Mouse (Mus musculus): ENCODE results near the gene Cyb5r3. TPM values are rescaled to one million over a fixed set of nuclear protein-coding genes. Genes with fewer than 3 reads are reported as not detected.

Cyb5r3 gene
- polyA plus RNA-seq (2012; rRNA removed) = 62.2 and 64.4 TPM in 2 replicates

DNA sequence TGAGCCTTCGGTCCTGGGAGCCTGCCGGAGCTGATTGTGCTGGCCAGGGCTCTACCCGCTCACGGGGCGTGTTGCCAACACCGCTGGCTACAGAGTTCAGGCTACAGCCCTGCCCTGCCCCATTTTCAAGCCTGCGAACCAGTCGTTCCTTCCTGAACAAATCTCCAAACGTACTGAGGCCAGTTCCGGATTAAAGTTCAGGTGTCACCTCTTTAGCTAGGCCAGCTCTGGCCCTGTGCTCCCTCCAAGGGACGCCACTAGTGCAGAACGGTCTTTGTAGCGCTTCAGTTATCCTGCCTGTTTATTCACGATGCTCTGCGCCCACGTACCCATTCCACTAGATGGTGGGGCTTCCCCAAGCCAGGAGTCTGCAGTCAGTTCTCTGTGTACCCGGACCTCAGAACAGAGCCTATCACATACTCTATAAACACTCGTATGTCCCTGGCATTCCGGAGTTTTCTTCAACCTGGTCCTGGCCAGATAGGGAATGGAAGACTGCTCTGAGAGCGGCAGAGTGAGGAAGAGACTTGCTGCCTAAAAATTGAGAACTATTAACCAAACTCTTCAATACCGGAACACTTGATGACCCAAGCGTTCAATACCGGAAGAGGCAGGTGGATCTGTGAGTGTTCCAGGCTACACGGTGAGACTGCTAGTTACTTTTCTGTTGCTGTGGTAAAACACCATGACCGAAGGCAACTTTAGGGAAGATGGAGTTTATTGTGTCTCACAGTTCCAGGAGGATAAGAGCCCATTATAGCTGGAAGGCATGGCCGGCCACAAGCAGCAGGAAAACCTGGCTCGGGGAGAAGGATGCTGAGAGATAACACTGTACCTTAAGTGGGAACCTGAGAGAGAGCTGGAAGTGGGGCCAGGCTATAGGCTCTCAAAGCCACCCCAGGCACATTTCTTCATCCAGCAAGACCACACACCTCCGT is at the start of gene Cyb5r3:
Cyb5r3 (minus strand) TSS at position 101 of the 938 bp plus-strand sequence.
- DNase-seq (ENCODE audit: extremely low spot score in 1 of 2, low spot score in 1 of 2) = no peak

DNA sequence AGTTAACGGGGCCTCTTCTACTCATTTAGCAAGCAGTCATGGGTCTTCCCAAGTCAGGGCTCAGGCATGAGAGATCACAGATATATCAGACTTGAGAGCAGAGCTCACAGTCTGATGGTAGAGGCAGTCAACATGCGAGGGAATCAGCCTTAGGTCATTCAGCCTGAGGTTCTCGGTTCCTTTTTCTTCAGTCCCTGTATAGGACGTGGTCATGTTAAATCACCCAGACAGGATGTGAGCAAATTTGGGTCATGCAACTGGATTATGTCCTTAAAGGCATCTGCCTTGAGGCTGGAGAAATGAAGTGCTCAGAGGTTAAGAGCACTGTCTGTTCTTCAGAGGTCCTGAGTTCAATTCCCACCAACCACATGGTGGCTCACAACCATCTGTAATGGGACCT is 49.3 kb upstream of the Cyb5r3 start:
- no peak for DNase-seq (ENCODE audit: extremely low spot score in 1 of 2, low spot score in 1 of 2)

GRCm38 (mm10) chr15:83220368-83221013 is 48.1 kb upstream of the Cyb5r3 start:
- no peak for DNase-seq (ENCODE audit: extremely low spot score in 1 of 2, low spot score in 1 of 2)

DNA sequence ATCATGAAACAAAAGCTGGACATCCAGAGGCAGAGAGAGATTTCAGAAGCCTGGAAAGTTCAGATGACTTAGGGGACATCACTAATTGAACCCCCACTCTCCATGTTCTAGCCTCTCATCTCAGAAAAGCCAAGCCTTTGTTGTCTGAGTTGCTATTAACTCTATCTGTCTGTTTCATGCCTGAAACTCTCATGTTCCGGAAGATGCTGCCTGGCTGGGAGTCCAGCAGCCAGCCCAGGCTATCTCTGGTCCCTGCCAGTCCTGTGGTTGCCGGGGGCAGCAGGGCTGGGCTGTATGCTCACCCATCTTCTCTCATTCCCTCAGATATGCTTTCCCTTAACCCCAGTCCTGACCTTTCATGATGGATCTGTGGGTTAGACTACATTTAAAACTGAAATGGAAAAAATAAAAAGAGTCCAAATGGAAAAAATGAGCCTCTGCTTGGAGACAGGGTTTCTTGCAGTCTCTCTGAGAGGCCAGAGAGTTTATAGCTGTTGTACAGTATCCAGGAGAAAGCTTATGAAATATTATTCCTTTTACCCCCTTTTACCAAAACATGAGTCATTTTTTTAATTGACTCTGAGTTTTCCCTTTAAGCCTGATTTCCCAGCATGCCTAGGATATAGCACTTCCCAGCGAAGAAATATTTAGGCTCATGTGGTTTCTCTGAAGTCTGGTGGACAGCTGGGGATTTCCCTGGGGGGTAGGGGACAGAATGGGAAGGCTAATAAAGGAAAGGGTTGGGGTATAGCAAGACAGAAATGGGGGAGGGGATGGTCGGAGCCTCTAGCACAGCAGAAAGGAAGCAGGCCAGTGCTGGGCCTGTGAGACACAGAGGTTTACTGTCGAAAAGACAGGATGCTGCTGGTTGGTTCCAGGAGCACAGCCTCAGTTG is 43.2 kb upstream of the Cyb5r3 start:
- no peak for DNase-seq (ENCODE audit: extremely low spot score in 1 of 2, low spot score in 1 of 2)

GRCm38 (mm10) chr15:83210229-83210628 is 37.8 kb upstream of the Cyb5r3 start:
- DNase-seq (ENCODE audit: extremely low spot score in 1 of 2, low spot score in 1 of 2) = peak in 1 of 2 experiments; percentile 71

GRCm38 (mm10) chr15:83209719-83210118 is 37.3 kb upstream of the Cyb5r3 start:
- no peak for DNase-seq (ENCODE audit: extremely low spot score in 1 of 2, low spot score in 1 of 2)

DNA sequence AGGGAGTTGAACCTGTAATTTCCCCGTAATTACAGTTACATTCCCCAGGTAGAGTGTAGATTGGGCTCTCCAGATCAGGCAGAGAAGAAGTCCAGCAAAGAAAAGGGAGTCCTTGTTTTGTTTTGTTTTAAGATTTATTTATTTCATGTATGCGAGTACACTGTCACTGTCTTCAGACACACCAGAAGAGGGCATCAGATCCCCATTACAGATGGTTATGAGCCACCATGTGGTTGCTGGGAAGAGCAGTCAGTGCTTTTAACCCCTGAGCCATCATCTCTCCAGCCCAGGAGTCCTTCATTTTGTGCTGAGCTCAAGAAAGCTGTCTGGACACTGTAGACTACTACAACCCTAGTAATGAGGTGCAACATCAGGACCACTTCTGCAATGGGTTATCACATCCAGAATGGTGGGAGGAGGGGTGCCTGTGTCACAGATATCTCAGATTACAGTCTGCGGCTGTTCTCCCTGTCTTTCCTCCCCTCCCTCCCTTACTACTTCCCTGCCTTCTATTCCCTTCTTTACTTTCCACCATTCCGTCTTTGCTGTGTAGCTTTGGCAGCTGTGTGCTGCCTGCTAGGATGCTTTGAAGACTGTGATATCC is 36.8 kb upstream of the Cyb5r3 start:
- no peak for DNase-seq (ENCODE audit: extremely low spot score in 1 of 2, low spot score in 1 of 2)

DNA sequence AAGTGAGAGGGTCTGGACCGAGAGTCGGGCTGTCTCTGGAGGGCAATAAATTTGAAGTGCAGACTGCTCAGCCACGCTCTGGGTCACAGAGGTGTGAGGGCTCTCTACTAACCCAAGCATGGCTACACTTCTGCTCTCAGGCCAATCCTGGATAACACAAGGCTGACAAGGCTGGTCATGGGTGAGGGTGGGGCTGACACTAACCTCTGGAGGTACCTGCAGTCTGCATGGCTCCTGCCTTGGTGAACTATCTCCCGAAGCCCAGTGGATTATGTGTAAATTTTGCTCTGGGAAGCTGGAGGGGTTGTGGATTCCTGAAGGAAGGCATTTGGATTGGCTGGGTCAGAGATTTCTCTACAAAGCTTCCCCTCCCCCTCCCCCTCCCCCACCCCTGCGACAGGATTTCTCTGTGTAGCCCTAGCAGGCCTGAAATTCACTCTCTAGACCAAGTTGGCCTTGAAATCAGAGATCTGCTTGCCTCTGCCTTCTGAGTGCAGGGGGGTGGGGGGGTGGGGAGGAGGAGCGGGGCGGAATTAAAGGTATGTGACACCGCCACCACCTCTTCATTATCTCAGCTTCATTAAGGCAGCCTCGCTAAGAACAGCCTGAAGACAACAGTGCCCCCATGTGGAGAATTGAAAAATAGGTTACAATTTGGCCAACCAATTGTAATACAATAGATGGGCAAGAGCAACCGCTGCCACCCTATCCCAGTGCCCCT is 32.5 kb upstream of the Cyb5r3 start:
- DNase-seq (ENCODE audit: extremely low spot score in 1 of 2, low spot score in 1 of 2) = peak; percentile 28 to 89

DNA sequence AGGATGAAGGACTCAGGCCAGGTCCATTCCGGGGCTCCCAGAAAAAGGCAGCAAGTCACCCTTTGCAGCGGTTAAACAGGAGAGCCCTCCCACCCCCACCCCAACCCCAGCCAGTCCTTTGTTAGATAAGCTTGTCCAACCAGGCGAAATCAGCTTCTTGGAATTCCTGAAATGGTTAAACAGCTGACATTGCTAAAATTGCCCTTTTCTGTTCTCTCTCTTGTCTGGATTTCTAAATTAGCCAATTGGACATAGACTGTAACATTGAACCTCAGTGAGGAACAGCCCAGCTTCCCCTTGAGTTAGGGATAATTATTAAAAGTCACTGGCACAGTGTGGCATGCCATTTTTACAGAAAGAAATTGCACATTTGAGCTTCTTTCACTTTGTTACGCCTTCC is 30.0 kb upstream of the Cyb5r3 start:
- DNase-seq (ENCODE audit: extremely low spot score in 1 of 2, low spot score in 1 of 2) = no peak

- no peak for DNase-seq (ENCODE audit: extremely low spot score in 1 of 2, low spot score in 1 of 2)
Measured at GRCm38 (mm10) chr15:83193413-83193812, 21.0 kb upstream of the Cyb5r3 start.

DNA sequence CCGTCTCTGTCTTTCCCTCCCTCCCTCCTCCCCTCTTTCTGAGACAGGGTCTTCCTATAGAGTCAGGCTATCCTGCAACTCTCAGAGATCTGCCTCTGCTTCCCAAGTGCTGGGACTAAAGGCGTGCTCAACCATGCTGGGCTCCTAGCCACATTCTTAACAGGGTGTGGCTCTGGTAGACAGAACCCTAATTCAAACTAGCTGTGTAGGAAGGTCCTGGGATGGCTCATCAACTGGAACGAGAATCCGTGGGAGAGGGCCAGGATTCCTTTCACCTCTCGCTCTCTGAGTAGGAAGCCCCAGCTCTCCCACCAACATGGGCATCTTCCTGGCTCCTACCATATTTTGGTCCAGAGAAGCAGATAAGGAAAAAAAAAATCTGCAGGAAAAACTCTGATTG is 10.0 kb upstream of the Cyb5r3 start:
- no peak for DNase-seq (ENCODE audit: extremely low spot score in 1 of 2, low spot score in 1 of 2)

DNA sequence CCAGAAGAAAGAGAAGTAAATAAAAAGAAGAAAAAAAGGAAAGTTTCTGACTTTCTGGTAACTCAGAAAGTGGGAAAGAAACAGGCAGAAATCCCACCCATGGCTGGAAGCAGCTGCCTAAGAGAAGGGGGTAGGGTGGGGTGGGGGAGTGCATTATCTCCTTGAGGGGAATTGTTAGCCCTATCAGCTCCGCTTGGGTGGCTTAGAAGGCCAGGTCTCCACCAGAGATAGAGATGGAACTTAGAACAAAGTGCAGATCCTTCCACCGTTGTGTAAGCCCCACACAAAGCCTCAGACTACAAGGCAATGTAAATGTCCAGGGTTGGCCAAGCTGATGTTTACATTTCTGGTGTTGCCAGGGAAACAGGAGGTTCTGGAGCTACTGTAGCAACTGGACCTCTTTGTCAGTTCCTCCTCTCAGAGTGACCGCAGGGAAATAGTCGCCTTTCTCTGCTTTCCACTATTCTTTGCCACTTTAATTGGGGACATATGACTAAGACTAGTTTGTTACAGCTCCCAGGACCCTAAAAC is 9.5 kb upstream of the Cyb5r3 start:
- no peak for DNase-seq (ENCODE audit: extremely low spot score in 1 of 2, low spot score in 1 of 2)

- DNase-seq (ENCODE audit: extremely low spot score in 1 of 2, low spot score in 1 of 2) = no peak
Measured at GRCm38 (mm10) chr15:83180004-83180403, 7.6 kb upstream of the Cyb5r3 start.

DNA sequence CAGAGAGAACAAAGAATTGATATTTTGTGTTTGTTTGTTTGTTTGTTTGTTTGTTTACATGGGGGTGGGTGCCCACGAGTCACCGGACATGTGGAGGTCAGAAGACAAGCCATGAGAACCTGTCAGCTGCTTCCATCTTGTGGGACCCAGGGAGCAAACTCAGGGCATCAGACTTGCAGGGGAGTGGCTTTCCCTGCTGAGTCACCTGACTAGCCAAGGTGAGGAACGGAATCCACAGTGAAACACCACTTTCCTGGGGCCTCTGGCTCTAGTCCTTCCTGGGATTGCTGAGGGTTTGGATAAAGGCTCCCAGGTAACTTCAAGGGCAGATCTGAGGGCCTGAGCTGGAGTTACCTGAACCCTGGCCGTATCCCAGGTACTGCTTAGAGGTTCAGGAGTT is 4.3 kb upstream of the Cyb5r3 start:
- DNase-seq (ENCODE audit: extremely low spot score in 1 of 2, low spot score in 1 of 2) = no peak

GRCm38 (mm10) chr15:83173914-83174884 is 1.8 kb upstream of the Cyb5r3 start:
- DNase-seq (ENCODE audit: extremely low spot score in 1 of 2, low spot score in 1 of 2) = no peak

GRCm38 (mm10) chr15:83171712-83172481 is 495 bp downstream of the Cyb5r3 start:
- peak; percentile 93 to 97 for DNase-seq (ENCODE audit: extremely low spot score in 1 of 2, low spot score in 1 of 2)

DNA sequence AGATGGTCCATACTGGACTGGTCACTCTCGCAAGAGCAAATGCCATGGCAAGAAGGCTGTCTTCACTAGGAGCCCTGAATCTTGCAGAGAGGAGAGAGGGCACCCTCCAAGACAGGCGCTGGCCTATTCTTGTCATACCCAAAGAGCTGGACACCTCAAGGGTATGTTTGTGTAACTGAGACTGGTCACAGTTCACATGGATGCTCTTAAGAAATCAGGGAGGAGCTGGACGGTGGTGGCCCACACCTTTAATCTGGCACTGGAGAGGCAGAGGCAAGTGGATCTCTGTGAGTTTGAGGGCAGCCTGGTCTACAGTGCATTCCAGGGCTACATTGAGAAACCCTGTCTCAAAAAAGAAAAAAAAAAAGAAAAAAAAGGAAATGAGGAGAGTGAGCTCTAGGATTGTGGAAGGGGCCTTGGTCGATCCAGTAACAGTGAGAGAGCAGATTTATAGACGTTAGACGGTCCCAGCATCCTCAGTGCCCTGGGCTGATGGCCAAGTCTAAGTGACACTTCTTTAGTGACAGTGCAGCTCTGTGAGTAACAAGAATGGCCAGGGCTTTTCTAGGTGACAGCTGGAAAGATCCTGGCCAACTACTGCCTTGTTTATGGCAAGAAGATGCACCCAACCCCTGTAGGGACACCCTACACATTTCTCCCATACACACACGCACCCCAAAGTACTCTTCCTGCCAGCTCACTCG is 1.3 kb downstream of the Cyb5r3 start:
- no peak for DNase-seq (ENCODE audit: extremely low spot score in 1 of 2, low spot score in 1 of 2)

Measured in frontal cortex, adult 2 months (tissue).